Mouse (Mus musculus): ENCODE data around the gene Helq. TPM values are rescaled to one million over a fixed set of nuclear protein-coding genes. Genes with fewer than 3 reads are reported as not detected.

Helq gene
- 12.6 and 18.3 TPM in 2 replicates for polyA plus RNA-seq (2015; fragmentation: Nextera tagmentation; extraction: Ambion mirVana)

GRCm38 (mm10) chr5:100798165-100798860 lies at the start of gene Helq, which contains the start of gene Mrps18c:
Gene Helq (minus strand): TSS chr5:100798598.
Gene Mrps18c (plus strand): TSS chr5:100798627.

GRCm38 (mm10) chr5:100845485-100845847 lies 47.1 kb upstream of the Helq start, which contains the start of gene Gpat3:
Gene Gpat3 (plus strand): TSS chr5:100845713.

GRCm38 (mm10) chr5:100820483-100821184 lies 22.2 kb upstream of the Helq start, which contains the start of gene Abraxas1:
Gene Abraxas1 (minus strand): TSS chr5:100820965.

GRCm38 (mm10) chr5:100719235-100720088 lies 78.9 kb downstream of the Helq start, which contains the start of gene Hpse:
Gene Hpse (minus strand): TSS chr5:100719716.

Other genes starting within 250 kb of the Helq start
- 171 and 230 TPM in 2 replicates for gene Plac8, start 226.4 kb downstream of the Helq start, polyA plus RNA-seq (2015; fragmentation: Nextera tagmentation; extraction: Ambion mirVana)
- gene Coq2, start 123.5 kb downstream of the Helq start, polyA plus RNA-seq (2015; fragmentation: Nextera tagmentation; extraction: Ambion mirVana), result 29.2 and 32.0 TPM in 2 replicates
- gene Hpse, start 78.9 kb downstream of the Helq start, polyA plus RNA-seq (2015; fragmentation: Nextera tagmentation; extraction: Ambion mirVana), result 1.6 and 1.9 TPM in 2 replicates
- 187 and 193 TPM in 2 replicates for gene Mrps18c, start within 50 bp of the Helq start, polyA plus RNA-seq (2015; fragmentation: Nextera tagmentation; extraction: Ambion mirVana)
- gene Abraxas1, start 22.4 kb upstream of the Helq start, polyA plus RNA-seq (2015; fragmentation: Nextera tagmentation; extraction: Ambion mirVana), result 25.8 and 25.9 TPM in 2 replicates
- gene Gpat3, start 47.1 kb upstream of the Helq start, polyA plus RNA-seq (2015; fragmentation: Nextera tagmentation; extraction: Ambion mirVana), result 1.9 and 2.9 TPM in 2 replicates

All from spleen, postnatal 0 days (tissue).